Mouse (Mus musculus): Measurements from ENCODE around the gene Gtf2f1.
"Not testable (repeated sequence)": the region's sequence is repeated elsewhere in the genome, so short reads cannot be mapped to it uniquely, and the experiment has no call there.

The Gtf2f1 gene

GRCm38 (mm10) chr17:57011236-57012141 is at the start of gene Gtf2f1, which contains the start of gene Gm17949:
Gene Gtf2f1 (minus strand): TSS chr17:57011288.
Gene Gm17949 (plus strand): TSS chr17:57011469.
- peak; percentile 95 for DNase-seq

- DNase-seq, result peak; percentile 99
Measured at GRCm38 (mm10) chr17:57060231-57060801, 49.2 kb upstream of the Gtf2f1 start.

GRCm38 (mm10) chr17:57059486-57059977 is 48.4 kb upstream of the Gtf2f1 start, which contains the start of gene Slc25a23:
Gene Slc25a23 (minus strand): TSS chr17:57059863.
- DNase-seq, result peak; percentile 84

- DNase-seq, result peak; percentile 83
Measured at GRCm38 (mm10) chr17:57058891-57059485, 47.9 kb upstream of the Gtf2f1 start, which contains the start of gene Crb3. Gene Crb3 (plus strand): TSS chr17:57059105.

- no peak for DNase-seq
Measured at GRCm38 (mm10) chr17:57056246-57056645, 45.2 kb upstream of the Gtf2f1 start.

GRCm38 (mm10) chr17:57051679-57052078 is 40.6 kb upstream of the Gtf2f1 start:
- not testable (repeated sequence) for DNase-seq

GRCm38 (mm10) chr17:57048816-57049215 is 37.7 kb upstream of the Gtf2f1 start:
- no peak for DNase-seq

- no peak for DNase-seq
Measured at GRCm38 (mm10) chr17:57047406-57047805, 36.3 kb upstream of the Gtf2f1 start.

- no peak for DNase-seq
Measured at GRCm38 (mm10) chr17:57041554-57041953, 30.5 kb upstream of the Gtf2f1 start, which contains the start of gene Slc25a41. Gene Slc25a41 (minus strand): TSS chr17:57041654.

GRCm38 (mm10) chr17:57038978-57039377 is 27.9 kb upstream of the Gtf2f1 start:
- no peak for DNase-seq

GRCm38 (mm10) chr17:57032854-57033253 is 21.8 kb upstream of the Gtf2f1 start:
- DNase-seq, result peak; percentile 65

GRCm38 (mm10) chr17:57031661-57032420 is 20.8 kb upstream of the Gtf2f1 start:
- peak; percentile 100 for DNase-seq

- DNase-seq, result no peak
Measured at GRCm38 (mm10) chr17:57030931-57031660, 20.0 kb upstream of the Gtf2f1 start, which contains the start of gene Khsrp. Gene Khsrp (minus strand): TSS chr17:57031522.

GRCm38 (mm10) chr17:57029691-57030090 is 18.6 kb upstream of the Gtf2f1 start:
- no peak for DNase-seq

- no peak for DNase-seq
Measured at GRCm38 (mm10) chr17:57027471-57027870, 16.4 kb upstream of the Gtf2f1 start.

- DNase-seq, result no peak
Measured at GRCm38 (mm10) chr17:57020960-57021359, 9.9 kb upstream of the Gtf2f1 start.

GRCm38 (mm10) chr17:57019693-57020092 is 8.6 kb upstream of the Gtf2f1 start:
- no peak for DNase-seq

GRCm38 (mm10) chr17:57012245-57012795 is 1.2 kb upstream of the Gtf2f1 start:
- DNase-seq, result peak; percentile 72

- DNase-seq, result no peak
Measured at GRCm38 (mm10) chr17:57010911-57011235, 215 bp downstream of the Gtf2f1 start.

- no peak for DNase-seq
Measured at GRCm38 (mm10) chr17:57007137-57007905, 3.8 kb downstream of the Gtf2f1 start.

- DNase-seq, result no peak
Measured at GRCm38 (mm10) chr17:57003994-57004393, 7.1 kb downstream of the Gtf2f1 start.

All from cerebellum, adult 11-12 months (tissue).